Mouse (Mus musculus) bone marrow macrophage, adult 2 months (primary cell): ENCODE measurements around the gene Cyb561d2.

Experiments used
- CTCF ChIP-seq: IDR thresholded peaks from 2 replicates; pipeline ENCODE4 v1.5.1; 2012; ENCODE audit warnings: low read depth, mild to moderate bottlenecking, low read length, moderate library complexity
- POLR2A ChIP-seq: IDR thresholded peaks from 2 replicates; pipeline ENCODE4 v1.6.1; 2012; ENCODE audit warnings: mild to moderate bottlenecking, low read depth, low read length, borderline replicate concordance

DNA sequence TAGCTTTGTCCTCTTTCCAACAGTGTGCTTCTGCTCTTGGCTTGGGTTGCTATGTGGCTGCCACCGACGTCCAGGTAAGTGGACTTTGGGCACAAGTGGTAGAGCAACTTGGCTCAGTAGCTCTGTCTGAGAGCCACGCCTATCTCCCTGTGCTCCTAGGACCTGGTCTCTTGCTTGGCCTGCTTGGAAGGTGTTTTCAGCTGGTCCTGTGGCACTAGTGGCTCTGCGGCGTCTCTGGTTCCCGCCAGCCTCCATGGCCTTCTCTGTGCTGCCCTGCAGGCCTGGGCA is 48.7 kb upstream of the Cyb561d2 start:
- no peak for TF ChIP-seq CTCF
- TF ChIP-seq POLR2A, result no peak
